Mouse (Mus musculus): Measurements from ENCODE around the gene Ramp1. TPM values are rescaled to one million over a fixed set of nuclear protein-coding genes. Genes with fewer than 3 reads are reported as not detected.

The Ramp1 gene
- total RNA-seq, 2 experiments from 2014 or later = 15.9 to 28.2 TPM

Other genes with a start within 250 kb of the Ramp1 start
- not detected in 2 replicates for gene Prlh, start 226.7 kb upstream of the Ramp1 start, total RNA-seq (2015; ENCODE audit: low replicate concordance)
- gene Prlh, start 226.7 kb upstream of the Ramp1 start, total RNA-seq (2017; ENCODE audit: low replicate concordance) = not detected in 2 replicates
- not detected in 2 replicates for gene Rab17, start 210.2 kb upstream of the Ramp1 start, total RNA-seq (2015; ENCODE audit: low replicate concordance)
- not detected in 2 replicates for gene Rab17, start 210.2 kb upstream of the Ramp1 start, total RNA-seq (2017; ENCODE audit: low replicate concordance)
- 16.9 and 26.1 TPM in 2 replicates for gene Lrrfip1, start 181.1 kb upstream of the Ramp1 start, total RNA-seq (2015; ENCODE audit: low replicate concordance)
- 28.5 and 33.3 TPM in 2 replicates for gene Lrrfip1, start 181.1 kb upstream of the Ramp1 start, total RNA-seq (2017; ENCODE audit: low replicate concordance)
- gene Rbm44, start 34.7 kb upstream of the Ramp1 start, total RNA-seq (2015; ENCODE audit: low replicate concordance) = 0.58 and 8.4 TPM in 2 replicates
- gene Rbm44, start 34.7 kb upstream of the Ramp1 start, total RNA-seq (2017; ENCODE audit: low replicate concordance) = 0.70 and 4.1 TPM in 2 replicates
- 187 and 269 TPM in 2 replicates for gene Ube2f, start 70.5 kb downstream of the Ramp1 start, total RNA-seq (2015; ENCODE audit: low replicate concordance)
- 221 and 245 TPM in 2 replicates for gene Ube2f, start 70.5 kb downstream of the Ramp1 start, total RNA-seq (2017; ENCODE audit: low replicate concordance)
- gene Scly, start 118.5 kb downstream of the Ramp1 start, total RNA-seq (2015; ENCODE audit: low replicate concordance) = 6.9 and 15.3 TPM in 2 replicates
- 16.6 and 18.8 TPM in 2 replicates for gene Scly, start 118.5 kb downstream of the Ramp1 start, total RNA-seq (2017; ENCODE audit: low replicate concordance)
- gene Espnl, start 142.3 kb downstream of the Ramp1 start, total RNA-seq (2015; ENCODE audit: low replicate concordance) = not detected in 2 replicates
- gene Espnl, start 142.3 kb downstream of the Ramp1 start, total RNA-seq (2017; ENCODE audit: low replicate concordance) = 0.14 and 0.26 TPM in 2 replicates
- not detected in 2 replicates for gene Klhl30, start 171.2 kb downstream of the Ramp1 start, total RNA-seq (2015; ENCODE audit: low replicate concordance)
- 0.51 and 0.56 TPM in 2 replicates for gene Klhl30, start 171.2 kb downstream of the Ramp1 start, total RNA-seq (2017; ENCODE audit: low replicate concordance)
- gene Erfe, start 186.6 kb downstream of the Ramp1 start, total RNA-seq (2015; ENCODE audit: low replicate concordance) = 0.42 and 2.7 TPM in 2 replicates
- 0.70 TPM in 1 of 2 replicates, not detected in the other for gene Erfe, start 186.6 kb downstream of the Ramp1 start, total RNA-seq (2017; ENCODE audit: low replicate concordance)
- 32.6 and 82.0 TPM in 2 replicates for gene Ilkap, start 219.0 kb downstream of the Ramp1 start, total RNA-seq (2015; ENCODE audit: low replicate concordance)
- gene Ilkap, start 219.0 kb downstream of the Ramp1 start, total RNA-seq (2017; ENCODE audit: low replicate concordance) = 55.6 and 70.8 TPM in 2 replicates
- 2.5 and 4.8 TPM in 2 replicates for gene Hes6, start 234.2 kb downstream of the Ramp1 start, total RNA-seq (2015; ENCODE audit: low replicate concordance)
- 4.2 and 5.0 TPM in 2 replicates for gene Hes6, start 234.2 kb downstream of the Ramp1 start, total RNA-seq (2017; ENCODE audit: low replicate concordance)